Mouse (Mus musculus) megakaryocyte-erythroid progenitor cell, adult 5-6 weeks (primary cell): ENCODE results near the gene Nhsl1. TPM values are rescaled to one million over a fixed set of nuclear protein-coding genes. Genes with fewer than 3 reads are reported as not detected.

Experiments
- ATAC-seq: replicated peaks from 2 replicates; pipeline ENCODE4 v1.8.0; 2016; ENCODE audit warnings: mild to moderate bottlenecking, inconsistent platforms; ENCODE audit not compliant: severe bottlenecking, poor library complexity, low FRiP score, low TSS enrichment
- total RNA-seq, 2 experiments: library from RNA; stranded (forward) in 1 of 2; stranded (reverse) in 1 of 2; fragments of 200-1000, 215-1000 nt in 1 of 2; fragments of >200 nt in 1 of 2; fragmentation: Nextera tagmentation in 1 of 2; gene quantifications; 2 replicates each; pipeline ENCODE4 v1.2.3; 2014 to 2017

Gene Nhsl1
- total RNA-seq, 2 experiments from 2014 or later = 1.2 TPM; not detected in 1

DNA sequence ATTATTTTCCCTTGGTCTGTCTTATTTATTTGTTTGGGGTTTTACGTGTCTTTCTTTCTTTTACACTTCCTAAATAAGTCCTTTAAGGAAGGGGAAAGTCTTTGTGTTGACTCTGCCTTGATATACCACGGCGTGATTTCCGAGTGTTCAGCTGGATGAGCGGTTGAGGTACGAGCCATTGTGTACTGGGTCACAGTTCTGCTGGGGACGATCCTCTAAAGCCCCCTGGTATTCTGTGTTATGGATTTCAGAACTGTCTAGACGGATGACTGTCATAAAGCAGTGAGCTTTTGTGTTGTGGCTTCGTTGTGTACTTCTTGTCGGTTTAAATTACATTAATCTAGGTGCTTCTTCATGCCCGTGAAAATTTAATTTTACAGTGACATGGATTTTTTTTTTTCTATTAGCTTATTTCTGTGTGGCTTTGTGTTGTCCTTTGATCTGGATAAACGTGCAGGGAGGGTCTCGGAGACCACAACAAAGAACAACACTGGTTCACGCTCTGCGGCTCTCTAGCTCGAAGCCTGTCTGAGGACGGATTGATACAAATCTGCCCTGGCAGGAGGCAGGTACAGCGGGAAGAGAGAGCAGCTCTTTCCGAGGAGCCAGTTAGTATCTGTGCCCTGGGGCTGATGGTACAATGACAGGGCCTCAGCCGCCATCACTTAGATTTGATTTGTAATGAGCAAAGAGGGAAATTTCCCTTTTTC lies 151.7 kb downstream of the Nhsl1 start:
- no peak for ATAC-seq

DNA sequence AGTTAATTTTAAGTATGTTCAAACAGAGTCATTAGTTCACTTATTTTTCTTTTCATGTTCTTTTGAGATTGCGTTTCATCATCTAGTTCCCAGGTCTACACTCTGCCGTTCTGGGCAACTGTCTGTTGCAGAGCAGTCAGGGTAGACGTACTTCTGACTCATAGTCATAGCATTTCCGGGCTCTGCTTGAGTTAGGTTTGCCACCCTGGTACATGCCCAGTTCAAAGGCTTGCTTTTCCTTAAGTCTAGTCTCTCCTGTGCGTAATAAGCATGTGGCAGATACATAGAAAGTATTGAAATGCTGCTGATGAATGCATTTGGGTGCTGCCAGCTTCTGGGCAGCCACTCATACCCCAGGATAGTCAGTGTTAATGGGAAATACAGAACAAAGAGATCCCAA lies 152.9 kb downstream of the Nhsl1 start:
- ATAC-seq = no peak

DNA sequence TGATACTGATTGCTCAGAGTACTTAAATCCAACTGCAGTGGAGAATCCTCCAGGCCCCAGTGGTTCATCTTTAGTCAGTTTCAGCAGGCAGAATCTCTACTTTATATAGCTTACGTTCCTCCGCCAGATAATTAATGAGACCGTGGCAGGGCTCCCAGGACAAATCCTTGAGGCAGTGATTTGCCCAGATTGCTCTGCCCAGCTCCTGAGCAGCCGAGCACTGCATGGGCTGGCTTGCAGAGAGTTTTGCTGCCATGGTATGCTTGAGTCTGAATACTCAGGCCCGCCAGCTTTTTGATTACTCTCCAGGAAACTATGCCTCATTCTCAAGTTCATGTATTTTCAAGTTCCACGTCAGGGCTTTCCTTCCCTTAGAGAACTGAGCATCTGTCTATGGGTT lies 156.3 kb downstream of the Nhsl1 start:
- ATAC-seq = no peak

DNA sequence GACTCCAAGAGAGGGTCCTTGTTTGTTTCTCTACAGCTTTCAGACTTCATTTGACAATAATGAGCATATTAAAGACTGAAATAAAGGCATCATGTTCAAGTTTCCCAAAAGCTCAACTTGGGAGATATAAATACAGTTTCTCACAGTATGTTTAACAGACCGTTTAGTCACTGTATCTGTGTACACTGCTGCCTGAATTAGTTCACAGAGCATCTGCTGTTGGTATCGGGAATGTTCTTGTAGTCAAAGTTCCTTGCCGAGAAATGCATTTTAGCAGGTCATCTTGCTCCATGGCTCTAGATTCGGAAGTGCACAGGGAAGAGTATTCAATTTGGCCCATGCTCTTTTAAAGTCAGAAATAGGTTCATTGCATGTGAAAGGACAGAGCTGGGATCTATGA lies 159.5 kb downstream of the Nhsl1 start:
- no peak for ATAC-seq

DNA sequence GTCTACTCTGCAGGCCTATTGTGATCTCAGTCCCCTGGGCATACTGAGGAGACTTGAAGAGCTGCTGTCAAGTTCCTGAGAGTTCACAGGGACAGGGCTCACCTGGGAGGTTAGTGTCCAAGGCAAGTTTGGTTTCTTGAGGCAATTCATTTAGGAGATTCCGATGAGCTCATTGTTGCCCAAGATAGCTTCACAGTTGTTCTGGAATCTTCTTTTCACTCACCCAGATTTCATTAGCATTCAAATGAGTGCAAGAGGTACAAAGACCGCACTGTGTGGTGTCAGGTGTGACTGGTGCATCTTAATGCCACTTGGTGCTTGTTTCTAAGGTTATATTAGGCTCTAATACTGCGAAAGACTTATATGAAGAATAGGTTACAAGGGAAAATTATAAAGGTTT lies 160.5 kb downstream of the Nhsl1 start:
- ATAC-seq = no peak

DNA sequence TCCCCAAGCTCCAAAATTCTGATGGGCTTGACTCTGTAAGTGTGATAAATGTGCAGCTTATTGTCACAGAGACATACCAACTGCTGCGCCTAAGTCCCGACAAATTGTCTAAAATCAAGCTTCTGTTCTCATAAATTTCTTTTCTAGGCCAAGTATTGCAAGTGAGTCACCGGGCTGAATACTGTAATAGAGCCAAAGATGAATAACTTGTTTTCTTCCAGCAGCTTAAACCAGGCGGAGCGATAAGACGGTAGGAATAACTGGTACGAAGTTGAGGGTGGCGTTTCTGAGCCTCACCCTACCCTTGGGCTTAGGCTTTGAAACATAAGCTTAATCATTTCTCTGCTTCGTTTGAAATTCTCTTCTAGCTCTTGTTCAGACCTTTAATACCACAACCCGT lies 162.1 kb downstream of the Nhsl1 start:
- ATAC-seq = no peak

DNA sequence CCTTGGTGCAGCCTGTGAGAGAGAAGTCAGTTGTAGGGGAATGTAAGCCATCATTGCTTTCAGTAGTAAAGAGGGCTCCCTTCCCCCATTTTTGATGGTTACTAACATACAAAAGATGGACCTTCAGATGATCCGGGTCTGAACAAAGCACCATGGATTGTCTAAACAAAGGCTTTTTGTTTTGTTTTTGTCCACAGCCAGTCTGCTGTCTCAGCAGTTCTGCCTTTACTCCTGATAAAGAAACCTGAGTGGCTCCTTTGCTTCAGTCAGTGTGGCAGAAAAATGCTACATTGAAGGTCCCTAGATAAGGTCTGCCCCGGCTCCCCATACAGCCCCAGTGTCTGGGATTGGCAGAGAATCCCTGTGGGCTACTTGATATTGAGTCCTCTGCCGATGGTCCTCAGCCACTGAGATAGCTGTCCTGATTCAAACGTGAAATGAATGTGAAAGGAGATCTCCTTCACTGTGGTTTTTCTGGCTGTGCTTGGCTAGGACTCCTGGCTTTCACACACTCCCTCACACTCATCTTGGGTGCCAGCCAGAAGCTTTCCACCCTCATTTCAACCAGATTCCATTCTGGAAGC lies 163.9 kb downstream of the Nhsl1 start:
- ATAC-seq = no peak

DNA sequence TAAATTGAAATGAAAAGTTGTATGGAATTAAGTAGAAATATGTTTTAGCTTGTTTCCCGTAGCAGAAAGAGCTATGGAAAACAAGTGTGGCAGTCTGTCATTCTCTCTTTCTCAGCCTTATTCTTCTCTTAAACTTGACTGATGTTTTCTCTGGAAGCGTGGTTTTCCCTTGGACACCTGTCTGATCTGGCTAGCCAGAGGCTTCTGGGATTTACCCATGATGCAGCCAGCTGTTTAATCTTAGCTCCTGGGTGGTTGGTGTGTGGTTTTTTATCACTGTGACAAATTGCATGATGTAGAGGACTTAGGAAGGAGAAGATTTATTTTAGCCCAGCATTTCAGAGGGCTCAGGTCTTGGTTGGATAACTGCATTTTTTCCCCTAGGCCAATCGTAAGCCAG lies 164.9 kb downstream of the Nhsl1 start:
- no peak for ATAC-seq

DNA sequence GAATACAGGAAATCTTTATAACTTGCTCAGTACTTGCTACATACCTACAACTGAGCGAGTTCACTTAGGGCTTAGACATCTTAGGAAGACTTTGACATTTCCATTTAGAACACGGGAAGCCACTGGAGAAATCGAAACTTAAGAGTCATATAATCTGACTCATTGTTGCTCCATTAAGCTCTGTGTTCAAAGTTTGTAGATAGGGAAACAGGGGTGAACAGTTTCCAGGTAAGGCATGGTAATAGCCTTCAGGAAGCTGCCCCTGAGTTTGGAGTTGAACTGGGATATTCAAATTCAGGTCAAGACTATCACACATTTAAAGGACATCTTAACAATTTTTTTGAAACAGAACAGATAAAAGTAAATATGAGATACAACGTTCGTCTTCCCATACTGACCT lies 165.9 kb downstream of the Nhsl1 start:
- no peak for ATAC-seq

DNA sequence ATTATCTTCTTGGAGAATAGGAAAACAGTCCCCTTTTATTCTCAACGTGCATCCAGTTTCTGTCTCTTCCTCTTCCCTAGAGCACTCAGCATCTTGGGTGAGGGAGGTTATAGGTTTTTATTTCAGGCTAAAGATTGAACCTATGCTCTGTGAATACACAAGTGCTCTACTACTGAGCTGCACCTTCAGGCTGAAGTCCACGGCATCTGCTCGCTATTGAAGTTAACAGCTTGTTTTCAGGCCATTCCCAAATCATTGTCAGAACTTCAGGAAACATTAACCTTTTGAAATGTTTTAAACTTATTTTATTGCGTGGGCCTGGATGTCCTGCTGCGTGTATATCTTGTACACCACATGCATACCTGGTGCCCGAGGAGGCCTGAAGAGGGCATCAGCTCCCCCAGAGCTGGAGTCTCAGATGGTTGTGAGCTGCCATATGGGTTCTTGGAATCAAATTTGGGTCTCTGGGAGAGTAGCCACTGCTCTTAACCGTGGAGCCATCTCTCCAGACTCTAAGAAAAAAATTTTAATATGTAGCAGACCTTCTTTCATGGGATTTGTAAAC lies 169.5 kb downstream of the Nhsl1 start:
- no peak for ATAC-seq

DNA sequence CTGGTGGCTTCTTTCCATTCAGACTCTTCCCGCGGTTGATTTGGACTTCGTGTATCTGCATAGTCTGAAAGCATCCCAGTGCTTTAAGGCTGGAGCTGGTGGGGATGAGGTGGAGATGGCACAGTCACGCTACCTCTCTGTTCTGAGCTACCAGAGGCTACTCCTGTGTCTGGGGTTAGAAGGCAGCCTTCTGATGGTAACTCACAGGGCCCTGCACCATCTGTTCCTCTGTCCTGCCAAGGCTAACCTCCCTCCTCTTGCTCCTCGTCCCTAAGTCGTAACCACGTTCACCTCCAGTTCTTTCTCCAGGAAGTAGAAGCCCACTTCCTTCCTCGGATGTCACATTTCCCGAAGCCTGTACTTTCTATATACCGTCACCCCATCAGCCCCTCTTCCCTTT lies 171.2 kb downstream of the Nhsl1 start:
- ATAC-seq = no peak

DNA sequence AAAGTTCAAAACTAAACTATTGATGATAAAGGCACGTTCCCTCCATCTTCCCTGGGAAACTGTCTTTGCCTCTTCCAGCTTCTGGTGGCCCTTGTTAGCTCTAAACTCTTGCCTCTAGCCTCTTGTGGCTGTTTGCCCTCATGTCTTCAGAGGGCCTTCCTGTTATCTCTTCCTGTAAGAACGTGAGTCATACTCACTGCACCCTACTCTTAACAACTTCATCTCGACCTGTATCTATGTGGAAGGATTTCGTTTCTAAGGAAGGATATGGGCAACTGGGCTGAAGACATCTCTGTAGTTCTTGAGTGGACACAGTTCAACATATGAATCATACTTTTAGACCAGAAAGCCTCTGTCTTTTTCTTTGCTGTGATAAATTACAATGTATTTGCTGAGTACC lies 173.2 kb downstream of the Nhsl1 start:
- ATAC-seq = no peak

DNA sequence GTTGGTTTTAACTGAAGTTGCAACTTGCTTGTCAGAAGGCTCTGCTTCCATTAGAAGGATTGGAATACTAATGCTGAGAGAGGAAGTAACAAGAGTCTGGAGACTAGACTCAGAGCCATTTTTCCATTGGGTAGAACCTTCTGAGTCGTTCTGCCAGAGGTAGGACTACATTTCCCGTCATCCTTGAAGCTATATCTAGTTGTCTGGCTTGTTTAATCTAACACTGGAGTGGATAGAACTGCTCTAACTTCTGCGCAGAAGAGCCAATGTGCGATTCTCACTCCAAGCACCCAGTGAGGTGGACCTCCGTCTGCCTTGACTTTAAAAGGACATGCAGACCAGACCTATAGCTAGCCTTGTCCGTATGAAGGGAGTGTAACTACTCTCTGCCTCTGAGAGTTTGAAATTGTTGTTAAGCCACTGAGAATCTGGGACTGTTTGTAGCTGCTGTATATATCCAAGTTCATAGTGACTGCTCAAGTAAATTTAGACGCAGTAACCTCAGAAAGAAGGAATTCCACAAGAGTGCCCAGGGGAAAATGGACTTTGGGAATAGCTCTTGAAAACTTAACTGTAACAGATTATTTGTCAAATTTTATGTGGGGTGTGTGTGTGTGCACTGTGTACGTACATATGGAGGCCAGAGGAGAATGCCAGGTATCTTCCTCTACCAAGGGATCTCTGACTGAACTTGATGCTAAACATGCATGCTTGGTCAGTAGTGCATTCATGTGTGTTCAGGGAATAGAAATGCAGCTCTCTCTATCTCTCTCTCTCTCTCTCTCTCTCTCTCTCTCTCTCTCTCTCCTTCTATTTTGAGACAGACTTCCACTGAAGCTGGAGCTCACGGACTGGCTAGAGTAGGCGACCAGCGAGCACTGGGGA lies 174.5 kb downstream of the Nhsl1 start:
- ATAC-seq = no peak

DNA sequence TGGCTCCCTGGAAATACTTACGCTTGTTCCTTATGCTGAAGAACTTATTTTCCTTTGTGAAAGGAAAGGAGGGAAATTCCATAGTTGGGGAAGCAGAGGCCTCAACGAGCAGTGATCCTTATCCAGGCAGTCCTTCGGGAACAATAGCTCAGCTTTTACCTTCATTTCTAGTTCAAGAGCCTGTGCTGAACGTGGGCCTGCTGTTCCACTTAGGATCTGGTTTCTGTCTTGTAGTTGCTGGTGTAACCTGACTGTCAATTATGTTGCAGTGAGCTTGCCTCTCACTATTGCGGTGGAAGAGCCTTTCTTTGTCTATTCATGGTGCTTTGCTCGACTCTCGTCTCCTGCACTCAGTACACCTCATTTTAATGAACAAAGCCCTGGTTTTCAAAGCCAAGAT lies 175.5 kb downstream of the Nhsl1 start:
- no peak for ATAC-seq

DNA sequence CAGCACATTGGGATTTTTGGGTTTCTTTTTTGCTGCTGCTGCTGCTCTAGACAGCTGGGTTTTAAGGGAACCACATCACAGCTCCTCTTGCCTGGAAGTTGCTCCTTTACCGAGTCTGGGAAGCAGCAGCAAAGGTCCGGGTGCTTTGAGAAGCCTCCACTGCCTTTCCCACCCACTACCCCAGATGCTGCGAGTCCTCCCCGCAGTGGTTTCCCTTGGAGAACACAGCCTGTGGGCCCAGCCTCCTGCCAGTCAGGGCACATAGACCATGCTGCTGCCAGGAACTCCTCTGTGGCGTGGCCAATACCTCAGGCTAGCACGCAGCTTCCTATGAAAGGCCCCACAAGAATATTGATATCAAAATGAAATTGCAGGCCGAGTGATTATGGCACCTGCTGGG lies 178.3 kb downstream of the Nhsl1 start:
- ATAC-seq = no peak

DNA sequence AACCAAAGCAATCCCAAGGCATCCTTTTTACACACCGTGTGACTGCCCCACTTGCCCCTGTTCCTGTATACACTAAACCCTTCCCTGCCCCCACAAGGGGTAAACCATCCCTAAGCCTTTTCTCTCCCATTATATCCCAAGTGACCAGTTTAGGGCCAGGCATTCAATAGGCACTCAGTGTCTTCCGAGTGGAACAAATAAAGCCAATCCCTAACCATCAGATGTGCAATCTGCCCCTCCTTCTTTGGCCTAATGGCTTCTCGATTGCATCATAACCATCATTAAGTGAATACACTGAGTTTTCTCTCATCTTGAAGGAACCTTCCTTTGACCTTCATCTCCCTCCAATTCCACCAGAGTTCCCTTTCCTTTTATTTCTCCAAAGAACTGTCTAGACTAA lies 183.2 kb downstream of the Nhsl1 start:
- no peak for ATAC-seq

DNA sequence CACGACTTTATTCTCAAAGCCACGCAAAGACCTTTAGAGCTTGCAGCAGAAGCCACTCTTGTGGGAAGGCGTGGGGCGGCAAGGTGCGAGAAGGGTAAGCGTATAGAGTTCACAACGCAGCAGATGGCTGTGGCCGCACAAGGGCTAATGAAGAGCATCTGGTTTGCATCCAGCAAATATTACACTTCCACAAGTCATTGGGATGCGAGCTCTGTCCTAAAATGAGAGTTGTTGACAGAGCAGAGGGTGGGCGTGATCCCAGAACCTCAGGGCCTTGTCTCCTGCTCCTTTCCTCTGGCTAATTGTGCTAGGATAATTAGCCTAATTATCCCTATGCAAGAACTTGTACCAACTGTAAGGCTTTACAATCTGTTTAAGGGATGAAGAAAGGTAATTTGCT lies 186.9 kb downstream of the Nhsl1 start:
- no peak for ATAC-seq

DNA sequence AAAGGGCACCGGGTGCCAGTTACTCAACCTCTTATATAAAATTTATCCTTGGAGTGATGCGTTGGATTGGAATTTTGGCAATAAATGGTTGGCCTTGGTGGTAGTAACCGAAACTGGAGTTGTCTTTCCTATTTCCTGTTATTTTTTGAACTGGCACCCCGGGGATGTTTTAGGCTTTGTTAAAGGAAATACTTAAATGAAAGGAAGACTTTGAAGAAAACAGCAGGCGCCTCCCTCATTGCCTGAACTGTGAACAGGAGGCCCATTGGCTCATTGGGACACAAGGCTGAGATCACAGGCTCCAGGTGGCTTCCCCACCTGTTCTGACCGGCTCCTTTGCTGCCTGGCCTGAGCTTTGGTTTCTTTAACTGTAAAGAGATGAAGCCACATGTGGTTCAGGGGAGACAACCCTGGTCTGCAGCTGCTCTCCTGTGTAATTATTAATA lies 187.7 kb downstream of the Nhsl1 start:
- ATAC-seq = no peak

DNA sequence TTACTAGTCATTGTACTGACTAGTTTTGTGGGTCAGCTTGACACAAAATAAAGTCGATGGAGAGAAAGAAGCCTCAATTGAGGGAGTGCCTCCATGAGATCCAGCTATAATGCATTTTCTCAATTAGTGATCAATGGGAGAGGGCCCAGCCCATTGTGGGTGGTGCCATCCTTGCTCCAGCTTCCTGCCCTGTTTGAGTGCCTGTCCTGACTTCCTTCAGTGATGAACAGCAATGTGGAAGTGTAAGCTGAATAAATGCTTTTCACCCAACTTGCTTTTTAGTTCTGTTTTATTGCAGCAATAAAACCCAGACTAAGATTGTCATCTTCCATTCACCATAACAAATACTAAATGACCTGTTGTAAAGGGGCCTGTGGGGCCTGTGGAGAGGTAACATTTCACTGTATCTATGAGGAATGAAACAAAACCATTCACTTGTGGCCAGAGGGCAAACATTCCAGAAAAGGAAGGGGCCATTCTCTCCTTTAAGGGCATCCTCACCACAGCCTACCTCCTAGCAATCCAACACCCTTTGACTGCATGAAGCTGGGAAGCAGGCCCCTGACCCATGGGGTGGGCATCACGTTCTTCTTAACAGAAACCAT lies 189.2 kb downstream of the Nhsl1 start:
- ATAC-seq = no peak

DNA sequence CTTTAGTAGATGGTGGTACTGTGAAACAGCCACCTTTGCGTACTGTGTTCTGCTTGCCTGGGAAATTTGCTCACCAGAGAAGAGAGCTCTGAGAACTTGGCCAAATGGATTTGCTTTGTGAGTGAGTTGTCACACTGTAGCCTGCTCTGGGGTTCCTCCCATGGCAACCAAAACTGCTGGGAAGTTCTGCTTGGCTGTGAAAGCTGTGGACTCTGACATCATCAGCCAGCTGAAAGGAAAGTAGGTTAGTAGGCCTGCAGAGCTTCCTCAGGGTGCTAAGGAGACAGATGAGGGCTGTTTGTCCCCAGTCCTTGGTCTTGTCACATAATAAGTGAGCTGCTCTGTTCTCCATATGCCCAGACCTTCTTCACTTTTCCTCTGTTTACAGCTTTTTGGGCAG lies 189.8 kb downstream of the Nhsl1 start:
- no peak for ATAC-seq
